Mouse (Mus musculus): Measurements from ENCODE around the gene Nfam1.

- TF ChIP-seq CTCF (IDR thresholded peaks at IDR 0.05; ENCODE audit: insufficient read depth, low read length) (no peak), POLR2A (IDR thresholded peaks at IDR 0.05; ENCODE audit: borderline replicate concordance, extremely low read depth, low read depth, low read length) (no peak)
Measured at GRCm38 (mm10) chr15:83009532-83009931, 23.6 kb downstream of the Nfam1 start.
